Mouse (Mus musculus) WW6 (cell line): ENCODE measurements around the gene Tbc1d22b.
"Not testable (repeated sequence)": the region's sequence is repeated elsewhere in the genome, so short reads cannot be mapped to it uniquely, and the experiment has no call there.

Source experiments
- DNase-seq: peaks from one replicate; pipeline ENCODE4 v3.0.0-alpha.2; 2013; ENCODE audit warnings: low read depth, low spot score

The Tbc1d22b gene

GRCm38 (mm10) chr17:29595891-29596770 lies 46.5 kb downstream of the Tbc1d22b start:
- DNase-seq: no peak

- DNase-seq: no peak
Observed at GRCm38 (mm10) chr17:29596771-29597132, 47.2 kb downstream of the Tbc1d22b start.

GRCm38 (mm10) chr17:29599051-29599450 lies 49.5 kb downstream of the Tbc1d22b start:
- DNase-seq: no peak

- DNase-seq: no peak
Observed at GRCm38 (mm10) chr17:29599537-29599936, 50.0 kb downstream of the Tbc1d22b start.

- DNase-seq: no peak
Observed at GRCm38 (mm10) chr17:29601391-29601790, 51.8 kb downstream of the Tbc1d22b start.

- DNase-seq: no peak
Observed at GRCm38 (mm10) chr17:29603283-29603682, 53.7 kb downstream of the Tbc1d22b start.

GRCm38 (mm10) chr17:29613453-29613852 lies 63.9 kb downstream of the Tbc1d22b start:
- DNase-seq: not testable (repeated sequence)

- DNase-seq: peak; percentile 87
Observed at GRCm38 (mm10) chr17:29614115-29615023, 64.8 kb downstream of the Tbc1d22b start, which contains the start of the genes Rnf8 and Gm28043. Rnf8 (plus strand) TSS chr17:29614790. Gm28043 (plus strand) TSS chr17:29614876.

- DNase-seq: no peak
Observed at GRCm38 (mm10) chr17:29615024-29615551, 65.5 kb downstream of the Tbc1d22b start.

GRCm38 (mm10) chr17:29615616-29616015 lies 66.0 kb downstream of the Tbc1d22b start:
- DNase-seq: no peak

GRCm38 (mm10) chr17:29619231-29619630 lies 69.6 kb downstream of the Tbc1d22b start:
- DNase-seq: no peak

- DNase-seq: no peak
Observed at GRCm38 (mm10) chr17:29623488-29623887, 73.9 kb downstream of the Tbc1d22b start.

- no peak for DNase-seq
Observed at GRCm38 (mm10) chr17:29627285-29627684, 77.7 kb downstream of the Tbc1d22b start.

- DNase-seq: no peak
Observed at GRCm38 (mm10) chr17:29628946-29629345, 79.4 kb downstream of the Tbc1d22b start.

- peak; percentile 50 for DNase-seq
Observed at GRCm38 (mm10) chr17:29629620-29630019, 80.0 kb downstream of the Tbc1d22b start.

- DNase-seq: no peak
Observed at GRCm38 (mm10) chr17:29632312-29632711, 82.7 kb downstream of the Tbc1d22b start.

GRCm38 (mm10) chr17:29635492-29635891 lies 85.9 kb downstream of the Tbc1d22b start:
- no peak for DNase-seq

- no peak for DNase-seq
Observed at GRCm38 (mm10) chr17:29636118-29636517, 86.5 kb downstream of the Tbc1d22b start.

- no peak for DNase-seq
Observed at GRCm38 (mm10) chr17:29637377-29637776, 87.8 kb downstream of the Tbc1d22b start.

- DNase-seq: no peak
Observed at GRCm38 (mm10) chr17:29637895-29638294, 88.3 kb downstream of the Tbc1d22b start.

GRCm38 (mm10) chr17:29640971-29641370 lies 91.4 kb downstream of the Tbc1d22b start:
- no peak for DNase-seq

GRCm38 (mm10) chr17:29642219-29642618 lies 92.6 kb downstream of the Tbc1d22b start:
- no peak for DNase-seq
